Comparison of ENCODE assay signal across 13 mouse cellular contexts in the genomic region with DNA sequence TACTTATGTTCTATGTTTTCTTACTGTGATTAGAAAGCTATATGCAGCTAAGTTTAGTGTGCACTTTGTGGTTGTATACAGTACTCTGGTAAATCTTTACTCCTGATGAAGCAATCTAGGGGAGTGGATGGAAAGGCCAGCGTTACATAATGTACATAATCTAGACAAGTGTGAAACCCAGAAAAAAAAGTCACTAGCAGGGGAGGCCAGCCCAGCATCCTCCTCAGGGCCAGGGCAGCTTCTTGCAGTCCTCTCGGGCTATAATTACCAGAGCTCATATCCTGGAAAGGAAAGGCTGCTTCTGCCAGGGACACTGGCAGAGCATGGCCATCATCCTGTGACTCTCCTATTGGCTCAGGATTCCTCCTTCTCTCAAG. TPM values are rescaled to one million over a fixed set of nuclear protein-coding genes. Genes with fewer than 3 reads are reported as not detected.
A peak's percentile ranks its signal among the peaks of the same experiment; 100 is the strongest.
DNase-seq lines count a peak whose midpoint lies in the region; ATAC-seq and TF ChIP-seq lines count a peak whose summit lies in the region.
"Had no signal": no experiment of that assay in that cellular context is flagged by ENCODE, and none has a peak within 500 bp of the region (broad histone marks: within the 10 kb centered on the region; RNA-seq: fewer than 3 reads in every experiment).

No protein-coding gene starts in this region.

- 14% methylated on average over 2 of the region's 2 CpGs for WGBS in heart, adult 2 months
- 54% methylated on average over 2 of the region's 2 CpGs for WGBS in kidney, postnatal 0 days
- WGBS in heart, embryonic 16.5 days: 49% methylated on average over 2 of the region's 2 CpGs
- 97% methylated on average over 2 of the region's 2 CpGs for WGBS in forebrain, embryonic 11.5 days

- H3K9me3 ChIP-seq in kidney, postnatal 0 days (replicated peaks; ENCODE audit: low read length): no peaks in the 10 kb centered on the region
- H3K9me3 ChIP-seq in heart, embryonic 16.5 days (replicated peaks; ENCODE audit: control insufficient read depth, low read length): no peaks in the 10 kb centered on the region
- H3K9me3 ChIP-seq in forebrain, embryonic 11.5 days (ENCODE audit: control insufficient read depth, low read length): no peaks in the 10 kb centered on the region
- H3K9me3 ChIP-seq: megakaryocyte, embryonic 14.5 days had no signal

- H3K27ac ChIP-seq in heart, adult 2 months: peak overlapping the region; percentile 34
- peak overlapping the region; percentile 89 for H3K27ac ChIP-seq in kidney, postnatal 0 days
- peak overlapping the region; percentile 80 for H3K27ac ChIP-seq in heart, embryonic 16.5 days (ENCODE audit: low read length)
- H3K27ac ChIP-seq in forebrain, embryonic 11.5 days (ENCODE audit: low read depth, low read length): no peak overlapping the region

- peaks cover 14% of the 10 kb centered on the region for H3K36me3 ChIP-seq in heart, adult 2 months (ENCODE audit: control insufficient read depth, insufficient read depth, low read length)
- peaks cover 14% of the 10 kb centered on the region; the same call in 1 of the 2 replicates for H3K36me3 ChIP-seq in kidney, postnatal 0 days (ENCODE audit: insufficient read depth, low read length)
- peaks cover 29% of the 10 kb centered on the region for H3K36me3 ChIP-seq in heart, embryonic 16.5 days (ENCODE audit: control insufficient read depth, insufficient read depth)
- H3K36me3 ChIP-seq in forebrain, embryonic 11.5 days (ENCODE audit: control insufficient read depth, insufficient read depth, low read length): no peaks in the 10 kb centered on the region

- no peaks in the 10 kb centered on the region for H3K27me3 ChIP-seq in heart, adult 2 months (ENCODE audit: control insufficient read depth, insufficient read depth, low read length)
- no peaks in the 10 kb centered on the region for H3K27me3 ChIP-seq in kidney, postnatal 0 days (ENCODE audit: insufficient read depth, low read length)
- no peaks in the 10 kb centered on the region for H3K27me3 ChIP-seq in heart, embryonic 16.5 days (ENCODE audit: control insufficient read depth, insufficient read depth, low read length)
- H3K27me3 ChIP-seq in forebrain, embryonic 11.5 days (ENCODE audit: control insufficient read depth, insufficient read depth, low read length): no peaks in the 10 kb centered on the region
- H3K27me3 ChIP-seq: megakaryocyte, embryonic 14.5 days had no signal

- peak overlapping the region; percentile 13; the same call in 1 of the 2 replicates for H3K4me2 ChIP-seq in kidney, postnatal 0 days (ENCODE audit: low read length)
- H3K4me2 ChIP-seq in heart, embryonic 16.5 days (ENCODE audit: low read depth, low read length): no peak overlapping the region
- H3K4me2 ChIP-seq in forebrain, embryonic 11.5 days (ENCODE audit: low read depth, low read length, severe bottlenecking): no peak overlapping the region

- H3K4me1 ChIP-seq in heart, adult 2 months (ENCODE audit: control insufficient read depth, insufficient read depth, low read length): peaks cover 9% of the 10 kb centered on the region
- H3K4me1 ChIP-seq in kidney, postnatal 0 days (replicated peaks; ENCODE audit: insufficient read depth, low read length): 0 out of 2 replicates have a peak, but pooled peaks cover 3% of the 10 kb centered on the region
- peaks cover 5% of the 10 kb centered on the region; the same call in 1 of the 2 replicates for H3K4me1 ChIP-seq in heart, embryonic 16.5 days (ENCODE audit: control insufficient read depth, insufficient read depth, low read length)
- H3K4me1 ChIP-seq in forebrain, embryonic 11.5 days (replicated peaks; ENCODE audit: control insufficient read depth, insufficient read depth, low read length): no peaks in the 10 kb centered on the region

- H3K9ac ChIP-seq in heart, adult 2 months (ENCODE audit: low read depth, low read length): no peak overlapping the region
- H3K9ac ChIP-seq in kidney, postnatal 0 days (ENCODE audit: low read depth, low read length): no peak overlapping the region
- peak overlapping the region; percentile 29; the same call in 1 of the 2 replicates for H3K9ac ChIP-seq in heart, embryonic 16.5 days (ENCODE audit: low read length)
- no peak overlapping the region for H3K9ac ChIP-seq in forebrain, embryonic 11.5 days (ENCODE audit: low read length)

- H3K4me3 ChIP-seq in heart, adult 2 months: no peak overlapping the region
- no peak overlapping the region for H3K4me3 ChIP-seq in kidney, postnatal 0 days (replicated peaks; ENCODE audit: low read depth, low read length)
- H3K4me3 ChIP-seq in heart, embryonic 16.5 days (ENCODE audit: low read length): no peak overlapping the region
- H3K4me3 ChIP-seq in forebrain, embryonic 11.5 days (ENCODE audit: low read depth, low read length): no peak overlapping the region
- H3K4me3 ChIP-seq: megakaryocyte, embryonic 14.5 days had no signal

- no peak for TF ChIP-seq EP300 in heart, adult 2 months (IDR thresholded peaks at IDR 0.05; ENCODE audit: insufficient read depth, low read depth, low read length)

- H3K79me2 ChIP-seq in heart, adult 2 months (replicated peaks; ENCODE audit: control insufficient read depth, insufficient read depth, low read length): no peaks in the 10 kb centered on the region

- ATAC-seq in kidney, postnatal 0 days (replicated peaks; ENCODE audit: low FRiP score, low read depth): no peak
- ATAC-seq in heart, embryonic 16.5 days (replicated peaks; ENCODE audit: extremely low read depth, insufficient read depth, low FRiP score): no peak
- ATAC-seq in forebrain, embryonic 11.5 days (replicated peaks; ENCODE audit: low FRiP score): no peak
- ATAC-seq: forebrain, embryonic 14.5 days had no signal

- no peak for DNase-seq in heart, adult 2 months
- no peak for DNase-seq in heart, postnatal 25 days (ENCODE audit: low spot score)
- DNase-seq in kidney, postnatal 0 days (ENCODE audit: low spot score): no peak
- DNase-seq in kidney, adult 11 months: no peak
- DNase-seq in lung, postnatal 25 days (ENCODE audit: low spot score): peak; percentile 24
- no peak for DNase-seq in right cerebral cortex, adult 18-20 months
- no peak for DNase-seq in forebrain, embryonic 11.5 days (ENCODE audit: low spot score)
- DNase-seq: adrenal gland, adult 8-10 months; cerebellum, adult 11-12 months; layer of hippocampus, postnatal 36 days had no signal

- no peak for TF ChIP-seq POLR2A in heart, adult 2 months (IDR thresholded peaks at IDR 0.05; ENCODE audit: insufficient read depth, low read depth, low read length)

- TF ChIP-seq CTCF in heart, adult 2 months (IDR thresholded peaks at IDR 0.05): no peak
- TF ChIP-seq CTCF in kidney, postnatal 0 days (IDR thresholded peaks at IDR 0.05; ENCODE audit: low read depth): no peak

- intact Hi-C loops in heart, adult 2 months (cut with DNase I): loop anchor here (5.0 kb wide), 1 partner anchor 59 kb away; a partner anchor contains a TSS
- intact Hi-C loops in heart, postnatal 25 days (cut with DNase I): loop anchor here (10.0 kb wide), 1 partner anchor 56 kb away; a partner anchor contains a TSS

RNA-seq across cellular contexts. Expression of a gene that starts 12.0 kb away (rescaled TPM):
- total RNA-seq in heart, adult 2 months (2021): 10 to 100 TPM; 16.6 to 19.6 TPM
- polyA plus RNA-seq in heart, adult 2 months (2012; rRNA removed): 14.7 and 19.4 TPM in 2 replicates
- 10 to 100 TPM; 17.9 to 18.7 TPM for total RNA-seq in heart, postnatal 25 days (2021)
- 19.2 and 21.7 TPM in 2 replicates for polyA plus RNA-seq in kidney, postnatal 0 days (2015; fragmentation: Nextera tagmentation; extraction: Ambion mirVana)
- 18.0 and 18.9 TPM in 2 replicates for polyA plus RNA-seq in heart, embryonic 16.5 days (2015; fragmentation: Nextera tagmentation; extraction: Ambion mirVana)
- 18.5 and 23.4 TPM in 2 replicates for polyA plus RNA-seq in forebrain, embryonic 11.5 days (2014; fragmentation: Nextera tagmentation; extraction: Ambion mirVana)

RNA-seq across cellular contexts. Expression of a gene that starts 12.2 kb away (rescaled TPM):
- 10 to 100 TPM; 17.4 to 19.1 TPM for total RNA-seq in heart, adult 2 months (2021)
- 14.8 and 25.5 TPM in 2 replicates for polyA plus RNA-seq in heart, adult 2 months (2012; rRNA removed)
- total RNA-seq in heart, postnatal 25 days (2021): 10 to 100 TPM; 22.0 to 22.8 TPM
- polyA plus RNA-seq in kidney, postnatal 0 days (2015; fragmentation: Nextera tagmentation; extraction: Ambion mirVana): 48.3 and 55.9 TPM in 2 replicates
- polyA plus RNA-seq in heart, embryonic 16.5 days (2015; fragmentation: Nextera tagmentation; extraction: Ambion mirVana): 42.3 and 43.0 TPM in 2 replicates
- polyA plus RNA-seq in forebrain, embryonic 11.5 days (2014; fragmentation: Nextera tagmentation; extraction: Ambion mirVana): 49.9 and 51.7 TPM in 2 replicates
